Mouse (Mus musculus): ENCODE data around the gene Ppp6c. TPM values are rescaled to one million over a fixed set of nuclear protein-coding genes. Genes with fewer than 3 reads are reported as not detected.

Ppp6c gene
- polyA plus RNA-seq, 1 experiment from 2014 or later, result 82.7 TPM

GRCm38 (mm10) chr2:39217150-39217549 is 9.1 kb downstream of the Ppp6c start:
- H3K9ac ChIP-seq (ENCODE audit: low read depth, low read length), result peak overlapping the region; percentile 14; the same call in 1 of the 2 replicates
- DNase-seq (ENCODE audit: low spot score) (no peak), ATAC-seq (replicated peaks; ENCODE audit: low FRiP score) (no peak)
- H3K4me1 ChIP-seq (replicated peaks; ENCODE audit: control insufficient read depth, insufficient read depth, low read length), result peaks cover 5% of the 10 kb centered on the region; the same call in 1 of the 2 replicates
- H3K4me3 ChIP-seq (ENCODE audit: low read depth, low read length), result no peak overlapping the region
- H3K27me3 ChIP-seq (replicated peaks; ENCODE audit: control insufficient read depth, insufficient read depth, low read length), result no peaks in the 10 kb centered on the region
- no peak overlapping the region for H3K27ac ChIP-seq (ENCODE audit: low read depth, low read length)
- H3K4me2 ChIP-seq, result no peak overlapping the region
- H3K36me3 ChIP-seq (ENCODE audit: control insufficient read depth, insufficient read depth, low read length), result peaks cover 3% of the 10 kb centered on the region; the same call in 1 of the 2 replicates
- WGBS, result 89% methylated on average over 4 of the region's 4 CpGs
- no peaks in the 10 kb centered on the region for H3K9me3 ChIP-seq (ENCODE audit: control insufficient read depth, low read length)

- Histone ChIP-seq H3K9me3 (ENCODE audit: control insufficient read depth, low read length) (no peaks in the 10 kb centered on the region), H3K4me1 (replicated peaks; ENCODE audit: control insufficient read depth, insufficient read depth, low read length) (no peaks in the 10 kb centered on the region), H3K4me2 (no peak overlapping the region), H3K4me3 (ENCODE audit: low read depth, low read length) (no peak overlapping the region), H3K36me3 (ENCODE audit: control insufficient read depth, insufficient read depth, low read length) (0 out of 2 replicates have a peak, but pooled peaks cover 2% of the 10 kb centered on the region), H3K27me3 (replicated peaks; ENCODE audit: control insufficient read depth, insufficient read depth, low read length) (no peaks in the 10 kb centered on the region), H3K9ac (ENCODE audit: low read depth, low read length) (no peak overlapping the region), H3K27ac (ENCODE audit: low read depth, low read length) (no peak overlapping the region)
- WGBS, result 86% methylated on average over 4 of the region's 4 CpGs
- no peak for DNase-seq (ENCODE audit: low spot score)
- no peak for ATAC-seq (replicated peaks; ENCODE audit: low FRiP score)
Observed at GRCm38 (mm10) chr2:39210738-39211137, 15.5 kb downstream of the Ppp6c start.

DNA sequence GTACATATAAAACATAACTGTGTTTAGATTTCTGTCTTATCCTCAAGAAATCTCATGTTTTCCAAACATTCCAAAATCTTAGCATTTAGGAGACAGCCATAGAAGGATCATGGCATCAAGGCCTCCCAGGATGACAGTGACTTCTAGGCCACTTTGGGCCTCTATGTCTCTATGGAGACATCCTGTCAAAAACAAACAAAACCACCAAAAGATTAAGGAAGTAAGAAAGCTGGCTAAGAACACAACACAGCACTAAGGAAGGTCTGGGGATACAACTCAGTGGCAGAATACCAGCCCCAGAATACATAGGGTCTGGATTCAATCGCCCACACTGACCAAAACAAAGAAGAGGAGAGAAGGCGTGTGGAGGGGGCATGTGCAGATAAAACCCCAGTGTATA is 22.9 kb downstream of the Ppp6c start:
- ATAC-seq (replicated peaks; ENCODE audit: low FRiP score) (no peak), DNase-seq (ENCODE audit: low spot score) (no peak)
- Histone ChIP-seq H3K9me3 (ENCODE audit: control insufficient read depth, low read length) (no peaks in the 10 kb centered on the region), H3K4me1 (replicated peaks; ENCODE audit: control insufficient read depth, insufficient read depth, low read length) (no peaks in the 10 kb centered on the region), H3K9ac (ENCODE audit: low read depth, low read length) (no peak overlapping the region), H3K27ac (ENCODE audit: low read depth, low read length) (no peak overlapping the region), H3K36me3 (ENCODE audit: control insufficient read depth, insufficient read depth, low read length) (0 out of 2 replicates have a peak, but pooled peaks cover 2% of the 10 kb centered on the region), H3K27me3 (replicated peaks; ENCODE audit: control insufficient read depth, insufficient read depth, low read length) (no peaks in the 10 kb centered on the region), H3K4me2 (no peak overlapping the region), H3K4me3 (ENCODE audit: low read depth, low read length) (no peak overlapping the region)
- WGBS, result 84% methylated on average over 2 of the region's 2 CpGs

- no peak overlapping the region for H3K4me3 ChIP-seq (ENCODE audit: low read depth, low read length)
- H3K4me1 ChIP-seq (replicated peaks; ENCODE audit: control insufficient read depth, insufficient read depth, low read length), result peaks cover 3% of the 10 kb centered on the region; the same call in 1 of the 2 replicates
- H3K4me2 ChIP-seq, result no peak overlapping the region
- DNase-seq (ENCODE audit: low spot score) (no peak), ATAC-seq (replicated peaks; ENCODE audit: low FRiP score) (no peak)
- H3K9me3 ChIP-seq (ENCODE audit: control insufficient read depth, low read length), result no peaks in the 10 kb centered on the region
- no peak overlapping the region for H3K9ac ChIP-seq (ENCODE audit: low read depth, low read length)
- H3K36me3 ChIP-seq (ENCODE audit: control insufficient read depth, insufficient read depth, low read length), result peaks cover 3% of the 10 kb centered on the region; the same call in 1 of the 2 replicates
- no peaks in the 10 kb centered on the region for H3K27me3 ChIP-seq (replicated peaks; ENCODE audit: control insufficient read depth, insufficient read depth, low read length)
- H3K27ac ChIP-seq (ENCODE audit: low read depth, low read length), result no peak overlapping the region
- WGBS, result 94% methylated on average over 2 of the region's 2 CpGs
Observed at GRCm38 (mm10) chr2:39194809-39195208, 31.4 kb downstream of the Ppp6c start.

GRCm38 (mm10) chr2:39190561-39191056 is 35.6 kb downstream of the Ppp6c start, which contains the start of gene Scai:
Gene Scai (minus strand): TSS chr2:39190734.
- H3K9me3 ChIP-seq (ENCODE audit: control insufficient read depth, low read length), result no peaks in the 10 kb centered on the region
- no peaks in the 10 kb centered on the region for H3K36me3 ChIP-seq (ENCODE audit: control insufficient read depth, insufficient read depth, low read length)

DNA sequence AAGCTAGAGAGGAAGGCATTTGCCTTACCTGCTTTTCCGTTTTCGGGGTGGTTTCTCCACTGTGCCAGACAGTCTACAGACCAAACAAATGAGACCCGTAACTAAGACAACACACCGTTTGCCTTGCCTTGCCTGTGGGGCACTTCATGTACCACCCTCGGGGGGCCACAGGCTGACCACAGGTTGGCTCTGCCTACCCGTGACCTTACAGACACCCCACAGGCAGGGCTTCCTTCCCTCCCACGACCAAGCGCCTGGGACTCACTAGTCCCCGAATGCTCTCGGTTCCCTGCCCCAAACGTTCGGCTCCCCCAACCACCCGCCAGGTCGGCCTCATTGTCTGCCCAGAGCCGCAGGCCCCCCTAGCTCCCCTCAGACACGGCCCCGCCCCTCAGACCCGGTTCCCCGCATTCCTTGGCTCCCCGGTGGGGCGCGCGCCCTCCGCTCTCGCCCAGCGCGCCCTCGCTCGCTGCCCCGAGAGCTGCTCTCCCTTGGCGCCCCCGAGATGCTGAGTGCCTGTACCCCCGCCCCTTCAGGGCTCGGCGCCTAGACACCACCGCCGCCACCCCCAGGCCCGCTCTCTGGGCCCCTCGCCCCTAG is 36.2 kb downstream of the Ppp6c start:
- peak; percentile 79 for DNase-seq (ENCODE audit: low spot score)
- peak overlapping the region; percentile 81 for H3K9ac ChIP-seq (ENCODE audit: low read depth, low read length)
- no peaks in the 10 kb centered on the region for H3K9me3 ChIP-seq (ENCODE audit: control insufficient read depth, low read length)
- peak overlapping the region; percentile 94 for H3K4me2 ChIP-seq
- no peaks in the 10 kb centered on the region for H3K27me3 ChIP-seq (replicated peaks; ENCODE audit: control insufficient read depth, insufficient read depth, low read length)
- H3K27ac ChIP-seq (ENCODE audit: low read depth, low read length), result peak overlapping the region; percentile 76
- ATAC-seq (replicated peaks; ENCODE audit: low FRiP score), result peak; percentile 70
- H3K4me1 ChIP-seq (replicated peaks; ENCODE audit: control insufficient read depth, insufficient read depth, low read length), result peaks cover 7% of the 10 kb centered on the region; the same call in 1 of the 2 replicates
- no peaks in the 10 kb centered on the region for H3K36me3 ChIP-seq (ENCODE audit: control insufficient read depth, insufficient read depth, low read length)
- peak overlapping the region; percentile 87 for H3K4me3 ChIP-seq (ENCODE audit: low read depth, low read length)
- WGBS, result 1% methylated on average over 39 of the region's 39 CpGs

More at GRCm38 (mm10) chr2:39190561-39191056, 35.6 kb downstream of the Ppp6c start, which contains the start of gene Scai:
- peak within 1 kb of the TSS; percentile 87 for H3K4me3 ChIP-seq (ENCODE audit: low read depth, low read length)
- peak; percentile 100 for ATAC-seq (replicated peaks; ENCODE audit: low FRiP score)
- under 1% methylated on average over 41 of the region's 41 CpGs for WGBS
- DNase-seq (ENCODE audit: low spot score), result peak; percentile 93
- peak within 1 kb of the TSS; percentile 94 for H3K4me2 ChIP-seq
- no peaks in the 10 kb centered on the region for H3K27me3 ChIP-seq (replicated peaks; ENCODE audit: control insufficient read depth, insufficient read depth, low read length)
- H3K4me1 ChIP-seq (replicated peaks; ENCODE audit: control insufficient read depth, insufficient read depth, low read length), result peaks cover 7% of the 10 kb centered on the region; the same call in 1 of the 2 replicates
- H3K9ac ChIP-seq (ENCODE audit: low read depth, low read length), result peak within 1 kb of the TSS; percentile 81
- H3K27ac ChIP-seq (ENCODE audit: low read depth, low read length), result peak within 1 kb of the TSS; percentile 76

GRCm38 (mm10) chr2:39185942-39186341 is 40.3 kb downstream of the Ppp6c start:
- DNase-seq (ENCODE audit: low spot score), result no peak
- H3K9me3 ChIP-seq (ENCODE audit: control insufficient read depth, low read length), result no peaks in the 10 kb centered on the region
- 69% methylated on average over 3 of the region's 3 CpGs for WGBS
- peaks cover 6% of the 10 kb centered on the region; the same call in 1 of the 2 replicates for H3K4me1 ChIP-seq (replicated peaks; ENCODE audit: control insufficient read depth, insufficient read depth, low read length)
- no peak overlapping the region for H3K27ac ChIP-seq (ENCODE audit: low read depth, low read length)
- no peaks in the 10 kb centered on the region for H3K27me3 ChIP-seq (replicated peaks; ENCODE audit: control insufficient read depth, insufficient read depth, low read length)
- H3K4me2 ChIP-seq, result no peak overlapping the region
- H3K36me3 ChIP-seq (ENCODE audit: control insufficient read depth, insufficient read depth, low read length), result peaks cover 3% of the 10 kb centered on the region; the same call in 1 of the 2 replicates
- H3K9ac ChIP-seq (ENCODE audit: low read depth, low read length), result no peak overlapping the region
- no peak for ATAC-seq (replicated peaks; ENCODE audit: low FRiP score)
- H3K4me3 ChIP-seq (ENCODE audit: low read depth, low read length), result no peak overlapping the region

- 88% methylated on average over 2 of the region's 2 CpGs for WGBS
- H3K27me3 ChIP-seq (replicated peaks; ENCODE audit: control insufficient read depth, insufficient read depth, low read length), result no peaks in the 10 kb centered on the region
- H3K4me1 ChIP-seq (replicated peaks; ENCODE audit: control insufficient read depth, insufficient read depth, low read length), result no peaks in the 10 kb centered on the region
- DNase-seq (ENCODE audit: low spot score) (no peak), ATAC-seq (replicated peaks; ENCODE audit: low FRiP score) (no peak)
- no peak overlapping the region for H3K4me2 ChIP-seq
- no peak overlapping the region for H3K9ac ChIP-seq (ENCODE audit: low read depth, low read length)
- no peak overlapping the region for H3K4me3 ChIP-seq (ENCODE audit: low read depth, low read length)
- H3K36me3 ChIP-seq (ENCODE audit: control insufficient read depth, insufficient read depth, low read length), result peaks cover 9% of the 10 kb centered on the region; the same call in 1 of the 2 replicates
- no peak overlapping the region for H3K27ac ChIP-seq (ENCODE audit: low read depth, low read length)
- H3K9me3 ChIP-seq (ENCODE audit: control insufficient read depth, low read length), result no peaks in the 10 kb centered on the region
Observed at GRCm38 (mm10) chr2:39183587-39183986, 42.7 kb downstream of the Ppp6c start.

DNA sequence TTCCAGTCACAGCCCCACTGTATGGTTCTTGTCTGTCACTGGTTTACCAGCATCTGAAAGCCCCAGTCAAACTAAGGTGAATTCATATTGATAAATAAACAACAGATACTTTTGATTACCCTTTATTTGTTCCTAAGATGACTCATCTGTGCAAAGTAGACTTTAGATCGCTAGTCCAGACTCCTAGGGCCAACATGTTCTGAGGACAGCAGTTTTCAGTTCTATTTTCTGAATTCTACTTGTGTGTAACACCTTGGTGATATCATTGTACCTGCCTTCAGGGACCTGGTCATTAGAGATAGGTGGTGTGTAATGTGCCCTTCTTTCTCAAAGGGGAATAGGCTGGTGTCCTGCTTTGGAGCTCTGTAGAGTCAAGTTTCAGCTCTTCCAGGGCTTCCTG is 65.3 kb downstream of the Ppp6c start:
- H3K27ac ChIP-seq (ENCODE audit: low read depth, low read length), result no peak overlapping the region
- WGBS, result 92% methylated on average over 1 of the region's 1 CpGs
- no peak for DNase-seq (ENCODE audit: low spot score)
- H3K36me3 ChIP-seq (ENCODE audit: control insufficient read depth, insufficient read depth, low read length), result no peaks in the 10 kb centered on the region
- H3K4me2 ChIP-seq, result no peak overlapping the region
- no peak overlapping the region for H3K4me3 ChIP-seq (ENCODE audit: low read depth, low read length)
- no peak for ATAC-seq (replicated peaks; ENCODE audit: low FRiP score)
- no peak overlapping the region for H3K9ac ChIP-seq (ENCODE audit: low read depth, low read length)
- H3K4me1 ChIP-seq (replicated peaks; ENCODE audit: control insufficient read depth, insufficient read depth, low read length), result no peaks in the 10 kb centered on the region
- no peaks in the 10 kb centered on the region for H3K9me3 ChIP-seq (ENCODE audit: control insufficient read depth, low read length)
- H3K27me3 ChIP-seq (replicated peaks; ENCODE audit: control insufficient read depth, insufficient read depth, low read length), result no peaks in the 10 kb centered on the region
